Mouse (Mus musculus): Measurements from ENCODE around the gene Nufip2. TPM values are rescaled to one million over a fixed set of nuclear protein-coding genes. Genes with fewer than 3 reads are reported as not detected.

Nufip2 gene
- polyA plus RNA-seq, 1 experiment = 30.1 TPM

GRCm38 (mm10) chr11:77789512-77789911 is 103.6 kb downstream of the Nufip2 start:
- WGBS = 93% methylated on average over 5 of the region's 5 CpGs
- no peak for TF ChIP-seq POLR2A (IDR thresholded peaks at IDR 0.05; ENCODE audit: control insufficient read depth, extremely low read depth, insufficient read depth, low read length, poor library complexity)
- no peak for TF ChIP-seq CTCF (IDR thresholded peaks at IDR 0.05; ENCODE audit: borderline replicate concordance, control insufficient read depth, extremely low read depth, insufficient read depth, low read length, poor library complexity)
- H3K4me1 ChIP-seq (replicated peaks; ENCODE audit: control insufficient read depth, insufficient read depth, low read length) = peaks cover 68% of the 10 kb centered on the region
- no peak for DNase-seq
- H3K27ac ChIP-seq (ENCODE audit: control insufficient read depth, insufficient read depth, low read length) = peak overlapping the region; percentile 8; the same call in 1 of the 2 replicates
- no peaks in the 10 kb centered on the region for H3K27me3 ChIP-seq (ENCODE audit: control insufficient read depth, insufficient read depth, low read length)
- no peak overlapping the region for H3K4me3 ChIP-seq (ENCODE audit: control insufficient read depth, insufficient read depth, low read length)
- H3K36me3 ChIP-seq (ENCODE audit: control insufficient read depth, insufficient read depth, low read length) = no peaks in the 10 kb centered on the region

GRCm38 (mm10) chr11:77790286-77790685 is 104.3 kb downstream of the Nufip2 start:
- WGBS = 9% methylated on average over 9 of the region's 9 CpGs

GRCm38 (mm10) chr11:77791241-77791727 is 105.3 kb downstream of the Nufip2 start:
- Histone ChIP-seq H3K36me3 (ENCODE audit: control insufficient read depth, insufficient read depth, low read length) (no peaks in the 10 kb centered on the region), H3K4me1 (replicated peaks; ENCODE audit: control insufficient read depth, insufficient read depth, low read length) (peaks cover 52% of the 10 kb centered on the region), H3K27me3 (ENCODE audit: control insufficient read depth, insufficient read depth, low read length) (no peaks in the 10 kb centered on the region), H3K27ac (ENCODE audit: control insufficient read depth, insufficient read depth, low read length) (peak overlapping the region; percentile 89), H3K4me3 (ENCODE audit: control insufficient read depth, insufficient read depth, low read length) (no peak overlapping the region)
- DNase-seq = no peak
- TF ChIP-seq POLR2A (IDR thresholded peaks at IDR 0.05; ENCODE audit: control insufficient read depth, extremely low read depth, insufficient read depth, low read length, poor library complexity) (no peak), CTCF (IDR thresholded peaks at IDR 0.05; ENCODE audit: borderline replicate concordance, control insufficient read depth, extremely low read depth, insufficient read depth, low read length, poor library complexity) (no peak)
- 78% methylated on average over 8 of the region's 8 CpGs for WGBS

More at GRCm38 (mm10) chr11:77790286-77790685, 104.3 kb downstream of the Nufip2 start:
- Histone ChIP-seq H3K27ac (ENCODE audit: control insufficient read depth, insufficient read depth, low read length) (peak overlapping the region; percentile 89), H3K27me3 (ENCODE audit: control insufficient read depth, insufficient read depth, low read length) (no peaks in the 10 kb centered on the region), H3K4me3 (ENCODE audit: control insufficient read depth, insufficient read depth, low read length) (peak overlapping the region; percentile 5; the same call in 1 of the 2 replicates), H3K4me1 (replicated peaks; ENCODE audit: control insufficient read depth, insufficient read depth, low read length) (peaks cover 62% of the 10 kb centered on the region), H3K36me3 (ENCODE audit: control insufficient read depth, insufficient read depth, low read length) (no peaks in the 10 kb centered on the region)
- TF ChIP-seq POLR2A (IDR thresholded peaks at IDR 0.05; ENCODE audit: control insufficient read depth, extremely low read depth, insufficient read depth, low read length, poor library complexity) (no peak), CTCF (IDR thresholded peaks at IDR 0.05; ENCODE audit: borderline replicate concordance, control insufficient read depth, extremely low read depth, insufficient read depth, low read length, poor library complexity) (no peak)
- DNase-seq = peak; percentile 52

Other genes starting within 250 kb of the Nufip2 start
- 3.1 and 23.9 TPM in 2 replicates for gene Coro6, start 223.7 kb upstream of the Nufip2 start, polyA plus RNA-seq (2012; rRNA removed)
- gene Ankrd13b, start 196.5 kb upstream of the Nufip2 start, polyA plus RNA-seq (2012; rRNA removed) = 47.4 and 52.7 TPM in 2 replicates
- 99.0 and 100 TPM in 2 replicates for gene Git1, start 192.6 kb upstream of the Nufip2 start, polyA plus RNA-seq (2012; rRNA removed)
- gene Abhd15, start 171.0 kb upstream of the Nufip2 start, polyA plus RNA-seq (2012; rRNA removed) = 14.2 and 18.9 TPM in 2 replicates
- gene Trp53i13, start 170.2 kb upstream of the Nufip2 start, polyA plus RNA-seq (2012; rRNA removed) = 72.7 and 74.2 TPM in 2 replicates
- gene Gm10392, start 167.0 kb upstream of the Nufip2 start, polyA plus RNA-seq (2012; rRNA removed) = 3.2 and 3.6 TPM in 2 replicates
- gene Taok1, start 78.3 kb upstream of the Nufip2 start, polyA plus RNA-seq (2012; rRNA removed) = 7.3 and 7.5 TPM in 2 replicates
- 0.13 and 0.36 TPM in 2 replicates for gene Cryba1, start 39.1 kb downstream of the Nufip2 start, polyA plus RNA-seq (2012; rRNA removed)
- gene Myo18a, start 77.1 kb downstream of the Nufip2 start, polyA plus RNA-seq (2012; rRNA removed) = 105 and 122 TPM in 2 replicates
- gene Gm10277, start 101.6 kb downstream of the Nufip2 start, polyA plus RNA-seq (2012; rRNA removed) = not detected in 2 replicates
- 5.1 and 6.5 TPM in 2 replicates for gene Pipox, start 207.9 kb downstream of the Nufip2 start, polyA plus RNA-seq (2012; rRNA removed)
- gene Sez6, start 244.6 kb downstream of the Nufip2 start, polyA plus RNA-seq (2012; rRNA removed) = 1.1 TPM in 2 replicates

Data from thymus, adult 2 months (tissue).